In genomic region chr6:86404996-86405395, GRCm38 (mm10) we compare ENCODE assay signal across 8 mouse cellular contexts. TPM values are rescaled to one million over a fixed set of nuclear protein-coding genes. Genes with fewer than 3 reads are reported as not detected.
DNase-seq lines count a peak whose midpoint lies in the region; ATAC-seq and TF ChIP-seq lines count a peak whose summit lies in the region.

No protein-coding gene starts in this region.

- WGBS in heart, embryonic 12.5 days, result 2% methylated on average over 11 of the region's 11 CpGs
- under 1% methylated on average over 11 of the region's 11 CpGs for WGBS in forebrain, embryonic 14.5 days
- under 1% methylated on average over 11 of the region's 11 CpGs for WGBS in liver, embryonic 14.5 days (ENCODE audit: insufficient replicate concordance)

- H3K9me3 ChIP-seq in heart, embryonic 12.5 days (replicated peaks), result no peaks in the 10 kb centered on the region
- no peaks in the 10 kb centered on the region for H3K9me3 ChIP-seq in forebrain, embryonic 14.5 days (replicated peaks; ENCODE audit: control insufficient read depth, low read length)
- no peaks in the 10 kb centered on the region for H3K9me3 ChIP-seq in liver, embryonic 14.5 days (ENCODE audit: control insufficient read depth, low read length)

- no peak for ATAC-seq in heart, embryonic 12.5 days (ENCODE audit: insufficient number of reproducible peaks, low FRiP score)
- no peak for ATAC-seq in forebrain, embryonic 14.5 days
- no peak for ATAC-seq in liver, embryonic 14.5 days (ENCODE audit: insufficient read depth)

- H3K4me2 ChIP-seq in heart, embryonic 12.5 days, result peak overlapping the region; percentile 69
- H3K4me2 ChIP-seq in forebrain, embryonic 14.5 days (ENCODE audit: low read length), result peak overlapping the region; percentile 51
- peak overlapping the region; percentile 96 for H3K4me2 ChIP-seq in liver, embryonic 14.5 days (ENCODE audit: low read depth)

- no peak for TF ChIP-seq CTCF in liver, embryonic 14.5 days (IDR thresholded peaks at IDR 0.05; ENCODE audit: low read depth)

- intact Hi-C loops in gastrocnemius, postnatal 36 days (cut with DNase I), result no loop called here

- H3K4me1 ChIP-seq in heart, embryonic 12.5 days (replicated peaks), result peaks cover 14% of the 10 kb centered on the region
- H3K4me1 ChIP-seq in forebrain, embryonic 14.5 days (ENCODE audit: control insufficient read depth, insufficient read depth, low read length), result peaks cover 13% of the 10 kb centered on the region; the same call in 1 of the 2 replicates
- peaks cover 3 to 17% of the 10 kb centered on the region in 2 experiments; a peak in 3 of 4 replicates for H3K4me1 ChIP-seq in liver, embryonic 14.5 days (replicated peaks; ENCODE audit: control insufficient read depth in 2 of 2, insufficient read depth in 2 of 2, low read length in 1 of 2)

- no peak for TF ChIP-seq EP300 in liver, embryonic 14.5 days (IDR thresholded peaks at IDR 0.05; ENCODE audit: low read depth)

- no peak for DNase-seq in heart, postnatal 4 days
- DNase-seq in ES-CJ7 (ENCODE audit: low read depth, low spot score), result peak; percentile 47
- peak; percentile 47 for DNase-seq in forebrain, embryonic 14.5 days (ENCODE audit: low spot score)
- no peak for DNase-seq in liver, embryonic 14.5 days (ENCODE audit: low read depth in 3 of 3, low spot score in 3 of 3)
- peak; percentile 27 for DNase-seq in thymus, postnatal 25 days
- DNase-seq in left cerebral cortex, adult 18-20 months (ENCODE audit: low spot score in 2 of 2), result no peak
- DNase-seq in gastrocnemius, postnatal 36 days, result no peak

- H3K36me3 ChIP-seq in heart, embryonic 12.5 days, result peaks cover 15% of the 10 kb centered on the region
- H3K36me3 ChIP-seq in forebrain, embryonic 14.5 days (ENCODE audit: control insufficient read depth, insufficient read depth, low read length), result peaks cover 11% of the 10 kb centered on the region; the same call in 1 of the 2 replicates
- H3K36me3 ChIP-seq in liver, embryonic 14.5 days (replicated peaks; ENCODE audit: control insufficient read depth, insufficient read depth, low read depth), result no peaks in the 10 kb centered on the region; the same call in 1 of the 2 replicates

- H3K27ac ChIP-seq in heart, embryonic 12.5 days (ENCODE audit: poor library complexity, severe bottlenecking), result peak overlapping the region; percentile 98
- H3K27ac ChIP-seq in forebrain, embryonic 14.5 days (ENCODE audit: low read depth, low read length), result peak overlapping the region; percentile 100
- H3K27ac ChIP-seq in liver, embryonic 14.5 days, result peak overlapping the region; percentile 17; the same call in 1 of the 2 replicates

- peak overlapping the region; percentile 79 for H3K4me3 ChIP-seq in heart, embryonic 12.5 days
- peak overlapping the region; percentile 60 for H3K4me3 ChIP-seq in forebrain, embryonic 14.5 days (ENCODE audit: low read depth, low read length)
- H3K4me3 ChIP-seq in liver, embryonic 14.5 days (ENCODE audit: insufficient read depth in 1 of 2, low read depth in 2 of 2, low read length in 2 of 2), result peak overlapping the region; percentile 88 to 92

- no peaks in the 10 kb centered on the region for H3K27me3 ChIP-seq in heart, embryonic 12.5 days (replicated peaks)
- no peaks in the 10 kb centered on the region for H3K27me3 ChIP-seq in forebrain, embryonic 14.5 days (replicated peaks; ENCODE audit: control insufficient read depth, insufficient read depth, low read length)
- no peaks in the 10 kb centered on the region for H3K27me3 ChIP-seq in liver, embryonic 14.5 days (ENCODE audit: control insufficient read depth, insufficient read depth, low read length)

- peak overlapping the region; percentile 92 for H3K9ac ChIP-seq in heart, embryonic 12.5 days
- peak overlapping the region; percentile 96 for H3K9ac ChIP-seq in forebrain, embryonic 14.5 days (ENCODE audit: low read length)
- H3K9ac ChIP-seq in liver, embryonic 14.5 days (replicated peaks), result peak overlapping the region; percentile 89

RNA-seq across cellular contexts. Expression of gene Tia1, which starts 1.0 kb away (rescaled TPM):
- 140 and 158 TPM in 2 replicates for polyA plus RNA-seq in heart, embryonic 12.5 days (2016; fragmentation: Nextera tagmentation; extraction: Ambion mirVana)
- total RNA-seq in heart, postnatal 4 days (2021), result 10 to 100 TPM; 60.2 to 62.3 TPM
- polyA plus RNA-seq in forebrain, embryonic 14.5 days (2014; fragmentation: Nextera tagmentation; extraction: Ambion mirVana), result 299 and 325 TPM in 2 replicates
- polyA plus RNA-seq in liver, embryonic 14.5 days (2012; rRNA removed), result 13.5 and 14.7 TPM in 2 replicates
- 16.0 and 16.9 TPM in 2 replicates for polyA plus RNA-seq in liver, embryonic 14.5 days (2014; fragmentation: Nextera tagmentation; extraction: Ambion mirVana)
- 100 to 1,000 TPM in 1 of 2 experiments, 10 to 100 TPM in 1; 97.8 to 102 TPM for total RNA-seq in left cerebral cortex, adult 18-20 months (2021)
- total RNA-seq in gastrocnemius, postnatal 36 days (2021), result 10 to 100 TPM; 18.9 to 20.1 TPM

RNA-seq across cellular contexts. Expression of gene Pcyox1, which starts 8.0 kb away (rescaled TPM):
- 59.4 and 64.7 TPM in 2 replicates for polyA plus RNA-seq in heart, embryonic 12.5 days (2016; fragmentation: Nextera tagmentation; extraction: Ambion mirVana)
- total RNA-seq in heart, postnatal 4 days (2021), result 10 to 100 TPM; 52.5 TPM
- 81.3 and 90.2 TPM in 2 replicates for polyA plus RNA-seq in forebrain, embryonic 14.5 days (2014; fragmentation: Nextera tagmentation; extraction: Ambion mirVana)
- 17.7 and 22.0 TPM in 2 replicates for polyA plus RNA-seq in liver, embryonic 14.5 days (2012; rRNA removed)
- 37.7 and 39.4 TPM in 2 replicates for polyA plus RNA-seq in liver, embryonic 14.5 days (2014; fragmentation: Nextera tagmentation; extraction: Ambion mirVana)
- total RNA-seq in left cerebral cortex, adult 18-20 months (2021), result 100 to 1,000 TPM; 105 to 115 TPM
- 10 to 100 TPM; 53.1 to 54.2 TPM for total RNA-seq in gastrocnemius, postnatal 36 days (2021)

RNA-seq across cellular contexts. Expression of gene Gm44790, which starts 21.5 kb away (rescaled TPM):
- polyA plus RNA-seq in heart, embryonic 12.5 days (2016; fragmentation: Nextera tagmentation; extraction: Ambion mirVana), result 0.45 TPM in 1 of 2 replicates, not detected in the other
- not detected for total RNA-seq in heart, postnatal 4 days (2021)
- 1.9 TPM in 1 of 2 replicates, not detected in the other for polyA plus RNA-seq in forebrain, embryonic 14.5 days (2014; fragmentation: Nextera tagmentation; extraction: Ambion mirVana)
- polyA plus RNA-seq in liver, embryonic 14.5 days (2012; rRNA removed), result 0.11 TPM in 1 of 2 replicates, not detected in the other
- polyA plus RNA-seq in liver, embryonic 14.5 days (2014; fragmentation: Nextera tagmentation; extraction: Ambion mirVana), result not detected in 2 replicates
- under 1 TPM in 1 of 2 experiments, not detected in 1; 0.58 TPM for total RNA-seq in left cerebral cortex, adult 18-20 months (2021)
- 1 to 10 TPM in 1 of 2 experiments, not detected in 1; 1.2 TPM for total RNA-seq in gastrocnemius, postnatal 36 days (2021)

RNA-seq across cellular contexts. Expression of gene C87436, which starts 33.2 kb away (rescaled TPM):
- 16.2 and 18.0 TPM in 2 replicates for polyA plus RNA-seq in heart, embryonic 12.5 days (2016; fragmentation: Nextera tagmentation; extraction: Ambion mirVana)
- total RNA-seq in heart, postnatal 4 days (2021), result 10 to 100 TPM; 10.4 to 11.2 TPM
- polyA plus RNA-seq in forebrain, embryonic 14.5 days (2014; fragmentation: Nextera tagmentation; extraction: Ambion mirVana), result 33.6 and 35.2 TPM in 2 replicates
- polyA plus RNA-seq in liver, embryonic 14.5 days (2012; rRNA removed), result 4.7 and 6.2 TPM in 2 replicates
- 10.5 and 10.7 TPM in 2 replicates for polyA plus RNA-seq in liver, embryonic 14.5 days (2014; fragmentation: Nextera tagmentation; extraction: Ambion mirVana)
- total RNA-seq in left cerebral cortex, adult 18-20 months (2021), result 10 to 100 TPM; 21.6 to 22.8 TPM
- total RNA-seq in gastrocnemius, postnatal 36 days (2021), result 1 to 10 TPM; 6.1 to 7.8 TPM

RNA-seq across cellular contexts. Expression of gene Snrpg, which starts 33.9 kb away (rescaled TPM):
- polyA plus RNA-seq in heart, embryonic 12.5 days (2016; fragmentation: Nextera tagmentation; extraction: Ambion mirVana), result 314 and 325 TPM in 2 replicates
- 100 to 1,000 TPM; 108 to 113 TPM for total RNA-seq in heart, postnatal 4 days (2021)
- 554 and 764 TPM in 2 replicates for polyA plus RNA-seq in forebrain, embryonic 14.5 days (2014; fragmentation: Nextera tagmentation; extraction: Ambion mirVana)
- 91.4 and 135 TPM in 2 replicates for polyA plus RNA-seq in liver, embryonic 14.5 days (2012; rRNA removed)
- polyA plus RNA-seq in liver, embryonic 14.5 days (2014; fragmentation: Nextera tagmentation; extraction: Ambion mirVana), result 440 and 462 TPM in 2 replicates
- 10 to 100 TPM; 50.7 to 60.3 TPM for total RNA-seq in left cerebral cortex, adult 18-20 months (2021)
- total RNA-seq in gastrocnemius, postnatal 36 days (2021), result 10 to 100 TPM; 23.0 to 26.7 TPM

Comparison
In these comparisons a context has a peak if more than half of its experiments do, and no peak if none do; other contexts are left out.
1. H3K27ac ChIP-seq: peak in every context shown above with its lines; median percentile 100 in forebrain, embryonic 14.5 days; 98 in heart, embryonic 12.5 days; 17 in liver, embryonic 14.5 days.
2. DNase-seq: peak in ES-CJ7 (single experiment), forebrain, embryonic 14.5 days (single experiment) and thymus, postnatal 25 days (single experiment); none in heart, postnatal 4 days (single experiment), liver, embryonic 14.5 days (0 of 3), left cerebral cortex, adult 18-20 months (0 of 2) and gastrocnemius, postnatal 36 days (0 of 2).
3. Peak in every context shown above with its lines, with median percentiles within 50 percentile points of each other: H3K4me2 ChIP-seq, H3K4me3 ChIP-seq and H3K9ac ChIP-seq.